Mouse (Mus musculus) mouse trophoblast stem cell (cell line): ENCODE results near the gene Ints4.

Experiments used
- in situ Hi-C, 2 experiments: fragments of 300-500 bp; cut with MseI, MboI; formaldehyde crosslinking; loops; 2 replicates in 1 of 2; 3 replicates in 1 of 2; pipeline ENCODE4 v1.15.1; 2025

The Ints4 gene

GRCm38 (mm10) chr7:97536571-97536970, 55.8 kb downstream of the Ints4 start:
- in situ Hi-C loops, result no loop called here

GRCm38 (mm10) chr7:97546462-97546861, 65.7 kb downstream of the Ints4 start:
- in situ Hi-C loops, result no loop called here

DNA sequence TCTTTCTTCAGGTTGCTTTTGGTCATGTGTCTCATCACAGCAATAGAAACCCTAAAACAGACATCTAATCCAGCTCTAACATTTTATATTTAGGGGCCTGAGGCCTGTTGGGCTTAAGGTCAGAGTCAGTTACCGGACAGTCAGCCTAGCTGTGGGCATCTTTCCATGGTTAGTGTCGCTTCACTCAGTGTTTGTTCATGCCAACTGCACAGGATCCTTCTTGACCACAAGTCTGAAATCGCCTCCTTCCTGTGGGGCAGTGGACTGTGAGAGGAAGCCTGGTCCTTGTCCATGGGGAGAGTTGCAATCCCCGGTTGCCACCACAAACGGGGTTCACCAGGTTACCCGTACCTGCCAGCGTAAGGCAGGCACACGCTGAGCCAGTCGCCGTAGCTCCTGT, 68.5 kb downstream of the Ints4 start:
- in situ Hi-C loops, result no loop called here

DNA sequence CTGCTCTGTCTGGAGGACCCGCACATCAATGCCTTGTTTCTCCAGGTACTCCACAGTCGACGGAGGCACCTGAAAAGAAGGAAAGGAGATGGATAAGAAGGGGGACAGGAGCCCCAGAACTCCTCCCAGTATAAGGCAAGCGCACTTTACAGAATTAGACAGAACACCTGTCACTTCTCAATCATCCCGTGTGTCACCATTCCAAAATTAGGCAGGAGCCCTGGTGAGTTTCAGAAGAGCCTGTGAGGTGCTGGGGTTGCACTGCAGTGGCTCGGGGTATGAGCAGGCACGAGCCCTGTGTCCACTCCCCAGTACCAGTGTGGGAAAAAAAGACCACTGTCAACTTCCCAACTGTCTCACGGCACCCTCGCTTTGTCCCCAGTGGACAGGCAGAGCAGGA, 69.9 kb downstream of the Ints4 start:
- in situ Hi-C loops, result no loop called here

GRCm38 (mm10) chr7:97563576-97563975, 82.8 kb downstream of the Ints4 start:
- in situ Hi-C loops, result no loop called here

DNA sequence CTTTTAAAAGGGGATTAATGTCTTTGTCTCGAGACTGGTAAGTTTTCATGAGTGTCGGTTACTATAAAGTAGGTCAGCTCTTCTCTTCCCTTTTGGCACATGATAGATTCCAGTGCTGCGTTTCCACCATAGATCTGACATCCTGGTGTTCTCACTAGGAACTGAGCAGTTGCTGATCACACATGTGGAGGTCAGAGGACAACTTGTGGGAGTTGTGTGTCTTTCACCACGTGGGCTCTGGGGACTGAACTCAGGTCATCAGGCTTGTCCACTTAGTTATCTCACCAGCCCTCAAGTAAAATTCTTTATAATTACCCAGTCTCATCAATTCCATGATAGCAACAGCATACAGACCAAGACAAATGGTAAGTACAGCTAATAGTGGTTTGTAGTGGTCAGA, 88.6 kb downstream of the Ints4 start:
- in situ Hi-C loops, result no loop called here

- in situ Hi-C loops, result no loop called here
These were observed 89.6 kb downstream of the Ints4 start for GRCm38 (mm10) chr7:97570389-97570788.

- in situ Hi-C loops, result no loop called here
These were observed 97.8 kb downstream of the Ints4 start for GRCm38 (mm10) chr7:97578361-97579066.

GRCm38 (mm10) chr7:97579067-97579975, 98.6 kb downstream of the Ints4 start, which contains the start of the genes Aamdc and Rsf1:
Gene Aamdc (minus strand): TSS chr7:97579497.
Gene Rsf1 (plus strand): TSS chr7:97579889.
- in situ Hi-C loops, result no loop called here

DNA sequence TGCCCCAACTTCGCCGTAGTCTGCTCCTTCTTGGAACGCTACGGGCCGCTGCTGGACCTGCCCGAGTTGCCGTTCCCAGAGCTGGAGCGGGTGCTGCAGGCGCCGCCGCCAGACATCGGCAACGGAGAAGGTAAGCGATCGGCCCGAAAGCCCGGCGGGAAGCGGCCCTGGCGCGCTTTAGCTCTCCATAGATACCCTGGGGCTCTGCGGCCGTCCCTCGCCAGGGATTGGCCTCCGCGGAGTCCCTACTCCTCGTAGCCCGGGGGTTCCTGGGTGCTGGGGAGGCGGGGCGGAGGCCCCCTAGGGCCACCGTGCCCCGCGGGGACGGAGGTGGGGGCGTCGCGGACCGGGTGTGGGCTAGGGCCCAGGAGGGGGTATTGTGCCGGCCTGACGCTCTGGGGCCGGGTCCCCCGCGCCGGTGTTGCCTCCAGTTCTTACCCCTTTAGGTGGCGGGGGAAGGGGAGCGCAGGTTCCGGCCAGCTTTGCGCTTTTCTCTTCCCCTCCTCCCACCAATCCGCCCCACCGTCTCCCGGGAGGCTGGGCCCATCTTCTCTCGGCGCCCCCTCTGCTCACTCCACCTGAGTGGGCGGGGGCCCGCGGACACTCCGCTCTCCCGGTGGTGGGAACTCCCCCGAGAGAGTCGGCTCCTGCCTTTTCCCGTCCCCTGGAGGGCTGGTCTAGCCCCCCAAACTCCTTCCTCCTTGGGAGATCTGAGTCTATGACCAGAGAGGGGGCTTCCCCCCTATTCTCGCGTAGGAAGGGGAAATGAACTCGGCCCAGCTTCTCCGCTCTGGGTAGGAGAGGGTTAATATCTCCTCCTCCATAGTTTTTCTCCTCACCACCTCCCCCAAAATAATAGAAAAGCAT, 99.5 kb downstream of the Ints4 start:
- in situ Hi-C loops, result no loop called here

GRCm38 (mm10) chr7:97580843-97581214, 100.1 kb downstream of the Ints4 start:
- in situ Hi-C loops, result no loop called here

GRCm38 (mm10) chr7:97588506-97588905, 107.8 kb downstream of the Ints4 start:
- in situ Hi-C loops, result no loop called here

DNA sequence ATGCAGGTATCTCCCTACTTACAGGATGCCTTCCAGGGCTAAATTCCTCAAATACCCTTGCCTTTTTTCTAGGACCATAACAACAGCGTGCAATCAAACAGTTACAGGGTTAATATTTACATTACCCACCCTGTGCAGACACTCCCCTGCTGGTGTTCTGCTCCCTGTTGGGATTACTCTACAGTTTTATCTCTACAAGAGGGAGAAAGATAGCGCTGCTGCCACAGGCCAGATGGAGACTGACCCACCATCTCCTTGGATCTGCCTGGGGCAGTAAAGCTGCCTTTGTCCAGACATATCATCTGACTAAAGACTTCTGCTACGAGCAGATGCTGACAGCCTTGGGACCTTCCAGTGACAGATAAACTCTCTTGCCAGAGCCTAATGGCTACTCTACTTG, 109.7 kb downstream of the Ints4 start:
- in situ Hi-C loops, result no loop called here
